Mouse (Mus musculus) lung, postnatal 0 days (tissue): ENCODE measurements around the gene Rab23.

Source experiments
- CTCF ChIP-seq: IDR thresholded peaks from 2 replicates; pipeline ENCODE4 v1.5.1; 2016; ENCODE audit warnings: antibody characterized with exemption, mild to moderate bottlenecking
- EP300 ChIP-seq: IDR thresholded peaks from 2 replicates; pipeline ENCODE4 v1.6.1; 2016; ENCODE audit warnings: antibody characterized with exemption, mild to moderate bottlenecking, control low read depth

DNA sequence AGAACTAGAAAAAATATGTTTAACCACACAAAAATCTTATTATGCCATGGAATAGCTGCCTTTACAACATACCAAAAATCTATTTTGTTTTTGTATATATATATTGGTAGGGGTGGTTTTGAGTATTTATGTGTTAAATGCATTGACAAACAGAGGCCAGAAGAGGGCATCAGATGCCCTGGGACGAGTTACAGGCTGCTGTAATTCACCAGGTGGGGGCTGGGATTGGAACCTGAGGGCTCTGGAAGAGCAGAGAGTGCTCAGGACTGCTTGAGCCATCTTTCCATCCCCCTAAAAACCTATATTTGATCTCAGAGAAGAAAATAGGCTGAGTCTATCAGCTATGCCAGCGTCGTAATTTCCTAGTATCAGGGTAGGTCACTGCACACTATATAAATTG is 47.2 kb upstream of the Rab23 start:
- TF ChIP-seq EP300 = no peak
- peak; percentile 66 for TF ChIP-seq CTCF
